Mouse (Mus musculus): ENCODE measurements around the gene Kcnn3. TPM values are rescaled to one million over a fixed set of nuclear protein-coding genes. Genes with fewer than 3 reads are reported as not detected.

Gene Kcnn3
- total RNA-seq, 2 experiments from 2014 or later = 19.5 to 20.7 TPM

DNA sequence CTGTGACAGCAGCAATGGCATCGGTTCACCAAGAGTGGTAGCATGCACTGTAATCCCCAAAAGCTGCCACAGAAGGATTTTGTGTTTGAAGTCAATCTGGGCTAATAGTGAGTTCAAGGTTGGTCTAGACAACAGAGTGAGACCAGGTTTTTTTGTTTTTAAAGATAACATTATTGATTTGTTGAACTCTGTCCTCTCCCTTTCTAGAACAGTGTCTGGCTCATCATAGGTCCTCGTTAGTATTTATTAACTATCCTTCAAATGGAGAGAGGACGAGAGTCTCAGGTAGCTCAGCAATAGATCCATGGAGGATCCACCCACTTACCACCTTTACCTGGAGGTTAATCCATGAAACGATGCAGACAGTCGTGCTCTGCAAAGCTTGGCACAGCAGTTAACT, 137.1 kb downstream of the Kcnn3 start:
- DNase-seq = no peak
- intact Hi-C loops (cut with DNase I) = no loop called here

DNA sequence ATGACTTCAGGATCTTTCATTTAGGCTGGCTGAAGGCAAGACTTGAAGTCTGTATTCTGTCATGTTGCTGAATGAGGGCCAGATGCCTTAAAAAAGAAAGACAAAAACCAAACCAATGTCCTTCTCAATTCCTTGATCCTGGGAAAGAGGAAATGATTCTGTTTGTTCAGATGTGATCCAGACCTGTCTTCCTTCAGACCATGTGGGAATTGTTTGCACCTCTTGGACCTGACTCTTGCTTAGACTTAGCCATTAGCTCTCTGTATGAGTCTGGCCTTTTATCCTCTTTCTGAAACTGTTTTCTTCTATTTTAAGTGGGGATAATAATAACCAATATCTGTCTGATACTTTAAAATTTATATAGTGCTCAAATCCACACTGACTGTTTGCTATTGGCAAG, 138.5 kb downstream of the Kcnn3 start:
- intact Hi-C loops (cut with DNase I) = no loop called here
- DNase-seq = no peak

DNA sequence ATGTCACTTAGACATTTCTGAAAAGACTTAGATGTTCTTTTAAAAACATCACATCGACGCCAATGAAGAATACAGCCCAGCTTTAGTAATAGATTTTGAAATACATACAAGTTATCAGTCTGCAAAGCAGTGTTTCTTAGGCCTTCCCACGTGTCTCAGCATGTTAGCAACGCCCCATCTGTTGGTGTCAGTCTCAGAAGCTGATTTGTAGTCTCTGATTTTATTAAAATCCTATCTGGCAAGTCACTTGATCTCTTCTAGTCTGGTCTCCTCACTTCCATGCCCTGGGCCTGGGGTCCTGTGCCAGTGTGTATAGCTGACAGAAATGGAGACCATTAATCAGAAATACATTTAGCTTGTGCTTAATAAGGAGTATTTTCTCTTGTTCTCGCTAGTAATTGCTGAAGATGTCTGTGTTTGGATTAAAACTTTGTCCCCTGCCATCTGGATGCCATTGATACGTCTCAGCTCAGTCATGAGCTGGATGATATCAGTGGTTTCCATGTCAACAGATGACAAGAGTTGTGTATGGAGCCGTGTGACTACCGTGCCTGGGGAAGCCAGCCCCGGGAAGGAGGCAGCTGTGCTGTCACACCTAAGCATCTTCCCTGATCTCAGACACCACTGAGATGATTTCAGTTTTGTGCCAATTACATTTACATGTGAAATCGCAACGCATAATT, 140.1 kb downstream of the Kcnn3 start:
- intact Hi-C loops (cut with DNase I) = no loop called here
- DNase-seq = no peak

DNA sequence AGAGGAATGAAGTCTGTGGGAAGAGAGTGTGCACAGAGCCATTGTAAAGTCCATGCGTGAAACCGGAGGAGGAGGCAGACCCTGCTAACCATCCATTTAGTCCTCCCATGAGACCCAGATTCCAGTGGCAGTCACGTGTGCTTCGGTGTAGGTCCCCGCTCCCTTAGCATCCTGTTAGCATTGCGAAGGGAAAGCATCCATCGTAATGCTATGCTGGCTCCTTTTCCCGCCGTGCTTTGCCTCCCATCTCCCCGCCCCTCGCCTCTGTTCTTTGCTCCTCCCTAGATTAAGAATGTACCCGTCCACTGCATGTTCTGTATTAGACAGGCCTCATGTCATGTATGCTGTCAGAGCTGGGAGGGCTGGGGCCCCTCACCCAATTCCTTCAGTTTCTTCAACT, 144.8 kb downstream of the Kcnn3 start:
- intact Hi-C loops (cut with DNase I) = no loop called here
- no peak for DNase-seq

DNA sequence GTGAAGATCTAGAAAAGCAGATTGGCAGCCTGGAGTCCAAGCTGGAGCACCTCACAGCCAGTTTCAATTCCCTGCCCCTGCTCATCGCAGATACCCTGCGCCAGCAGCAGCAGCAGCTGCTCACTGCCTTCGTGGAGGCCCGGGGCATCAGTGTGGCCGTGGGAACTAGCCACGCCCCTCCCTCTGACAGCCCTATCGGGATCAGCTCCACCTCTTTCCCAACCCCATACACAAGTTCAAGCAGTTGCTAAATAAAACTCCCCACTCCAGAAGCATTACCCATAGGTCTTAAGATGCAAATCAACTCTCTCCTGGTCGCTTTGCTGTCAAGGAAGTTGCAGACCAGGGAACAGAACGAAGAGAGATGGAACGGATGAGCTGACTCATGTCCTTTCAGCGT, 147.2 kb downstream of the Kcnn3 start:
- intact Hi-C loops (cut with DNase I) = no loop called here
- no peak for DNase-seq

DNA sequence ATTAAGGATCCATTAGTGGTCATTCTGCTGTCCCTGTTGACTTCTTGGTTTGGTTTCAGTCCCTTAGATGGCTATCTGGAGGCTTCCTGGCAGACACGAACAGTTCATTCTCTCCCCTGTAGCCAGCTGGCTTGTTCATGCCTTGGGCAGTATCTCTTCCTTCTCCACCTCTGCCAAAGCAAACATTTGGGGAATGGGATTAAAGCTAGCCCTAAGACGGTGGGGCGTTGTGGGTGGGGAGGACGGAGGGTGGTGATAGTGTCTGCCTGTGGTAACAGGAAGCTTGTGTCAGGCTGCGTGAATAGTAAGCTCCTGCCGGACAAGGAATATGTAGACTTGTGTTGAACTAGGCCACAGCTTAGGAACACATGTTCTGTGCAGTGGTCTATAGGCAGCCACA, 151.4 kb downstream of the Kcnn3 start:
- DNase-seq = peak; percentile 37
- intact Hi-C loops (cut with DNase I) = no loop called here

DNA sequence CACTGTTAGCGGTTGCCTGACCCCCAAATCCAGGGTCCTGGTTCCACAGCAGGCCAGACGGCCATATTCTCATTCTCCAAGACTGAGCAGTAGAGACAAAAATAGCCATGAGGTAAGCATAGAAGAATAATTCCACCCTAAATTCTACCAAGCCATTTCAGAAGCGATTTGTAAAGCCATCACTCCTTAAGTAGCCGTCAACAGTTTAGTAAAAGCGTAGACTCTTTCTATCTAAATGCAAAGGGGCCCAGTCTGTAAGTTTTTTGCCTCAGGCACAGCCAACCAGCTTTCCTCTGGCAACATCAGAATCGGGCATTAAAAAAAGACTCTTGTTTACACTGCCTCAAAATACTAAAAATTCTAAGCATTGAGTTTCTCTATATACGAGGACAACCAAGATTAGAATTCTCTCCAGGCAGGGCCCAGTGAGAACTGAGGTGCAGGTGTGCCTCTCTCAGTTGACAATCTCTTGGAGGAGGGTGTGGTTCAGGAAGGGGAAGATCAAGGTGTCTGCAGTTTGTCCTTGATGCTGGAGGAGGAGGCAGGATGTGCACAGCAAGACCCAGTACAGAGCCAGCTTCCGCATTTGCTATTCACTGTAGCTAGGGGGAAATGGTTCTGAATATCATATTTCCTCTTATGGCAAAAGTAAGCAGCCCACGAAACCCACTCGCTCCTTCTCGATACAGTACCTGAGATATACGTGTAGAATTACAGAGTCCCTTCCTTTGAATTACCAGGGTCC, 152.8 kb downstream of the Kcnn3 start:
- intact Hi-C loops (cut with DNase I) = no loop called here

DNA sequence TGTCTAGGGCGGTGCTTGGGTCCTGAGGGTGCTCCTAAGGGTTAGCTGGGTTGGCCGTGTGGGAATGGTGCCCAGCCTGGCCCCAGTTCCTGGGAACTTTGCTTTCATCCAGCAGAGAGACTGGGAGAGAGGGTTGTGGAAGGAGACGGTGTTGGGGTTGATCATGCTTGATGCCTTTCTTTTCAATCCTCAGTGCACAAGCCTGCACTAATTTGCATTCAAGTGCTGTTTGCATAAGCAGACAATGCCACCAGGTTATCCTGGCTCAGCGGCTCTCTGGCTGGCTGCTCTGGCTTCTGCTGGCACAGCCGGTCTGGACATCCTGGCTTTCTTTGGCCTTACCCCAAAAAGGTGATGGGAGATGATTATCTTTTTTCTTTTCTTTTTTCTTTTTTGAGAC, 157.7 kb downstream of the Kcnn3 start:
- intact Hi-C loops (cut with DNase I) = no loop called here
- DNase-seq = peak; percentile 21

More for the DNA sequence above, 152.8 kb downstream of the Kcnn3 start:
- DNase-seq = no peak

DNA sequence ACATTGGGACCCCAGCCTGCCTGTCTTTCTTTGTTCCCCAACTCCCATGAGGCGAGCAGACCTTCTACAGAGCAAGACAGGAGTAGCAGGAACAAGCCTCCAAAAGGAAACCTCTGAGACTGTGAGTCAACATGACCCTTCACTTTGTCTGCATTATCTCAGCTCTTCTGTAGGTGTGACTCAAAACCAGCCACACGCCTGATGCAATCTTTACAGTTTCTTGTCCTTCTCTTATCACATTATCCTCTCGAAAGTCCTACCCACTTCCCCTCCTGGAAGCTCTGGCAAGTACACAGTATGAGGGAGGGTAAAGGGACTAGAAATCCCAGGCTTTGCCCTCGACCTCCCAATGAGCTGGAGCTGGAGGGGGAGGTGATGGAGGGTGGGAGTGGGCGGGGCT, 166.1 kb downstream of the Kcnn3 start:
- DNase-seq = no peak
- intact Hi-C loops (cut with DNase I) = loop anchor here (2.0 kb wide), 1 partner anchor 165 kb away; the partner anchor contains the start of gene Kcnn3

DNA sequence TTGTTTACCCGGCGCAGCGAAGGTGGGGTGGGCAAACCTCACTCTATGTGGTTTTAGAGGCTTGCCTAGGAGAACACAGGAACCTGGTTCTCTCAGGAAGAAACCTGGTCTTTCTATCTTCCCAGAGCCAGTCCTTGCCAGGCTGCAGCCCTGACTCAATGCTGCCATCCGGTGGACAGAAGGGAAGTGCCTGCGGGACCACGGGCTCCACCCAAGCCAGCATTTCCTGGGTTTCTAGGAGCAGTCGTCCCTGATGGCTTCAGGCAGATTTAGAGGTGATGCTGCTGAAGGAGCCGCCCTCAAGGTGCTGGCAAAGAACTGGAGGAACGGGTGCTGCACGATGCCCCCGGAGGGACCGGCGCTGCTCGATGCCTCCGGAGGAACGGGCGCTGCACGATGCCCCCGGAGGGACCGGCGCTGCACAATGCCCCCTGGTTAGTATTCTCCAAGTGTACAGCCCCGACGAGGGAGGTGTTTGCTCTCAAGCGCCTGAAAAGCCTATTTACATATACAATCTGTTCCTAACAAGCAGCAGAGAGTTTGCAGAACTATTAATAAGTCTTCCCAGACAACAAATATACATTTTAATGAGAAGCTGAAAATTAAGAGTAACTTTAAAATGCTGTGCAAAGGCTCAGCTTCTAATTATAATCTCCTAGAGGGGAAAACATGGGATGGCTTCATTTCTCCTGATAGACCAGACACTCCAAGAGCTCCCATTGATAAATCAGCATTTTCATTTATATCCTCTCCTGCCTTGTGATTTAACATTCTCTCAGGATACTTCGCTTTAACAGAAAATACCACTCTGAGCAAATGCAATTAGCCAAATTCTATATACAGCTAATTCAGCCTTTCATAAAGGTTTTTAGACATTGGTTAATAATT, 169.0 kb downstream of the Kcnn3 start:
- peak; percentile 91 for DNase-seq
- intact Hi-C loops (cut with DNase I) = no loop called here

DNA sequence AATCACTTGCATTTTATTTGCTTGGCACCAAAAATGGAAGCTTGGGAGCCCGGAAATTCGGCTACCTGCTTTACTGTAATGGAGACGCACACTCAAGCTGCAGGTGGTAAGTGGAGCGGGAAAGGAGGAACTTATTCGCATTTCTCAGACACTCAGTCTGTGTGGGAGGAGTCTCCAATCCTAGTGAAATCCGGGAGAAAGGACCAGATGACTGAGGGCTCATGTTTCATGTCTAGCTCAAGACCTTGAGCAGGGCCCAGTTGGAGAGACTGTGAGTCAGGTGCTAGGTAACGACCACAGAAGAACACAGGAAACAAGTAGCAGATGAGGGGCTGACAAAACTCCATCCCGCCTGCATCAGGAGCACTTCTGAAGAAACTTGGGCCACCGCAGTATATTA, 171.8 kb downstream of the Kcnn3 start:
- DNase-seq = no peak
- intact Hi-C loops (cut with DNase I) = no loop called here

DNA sequence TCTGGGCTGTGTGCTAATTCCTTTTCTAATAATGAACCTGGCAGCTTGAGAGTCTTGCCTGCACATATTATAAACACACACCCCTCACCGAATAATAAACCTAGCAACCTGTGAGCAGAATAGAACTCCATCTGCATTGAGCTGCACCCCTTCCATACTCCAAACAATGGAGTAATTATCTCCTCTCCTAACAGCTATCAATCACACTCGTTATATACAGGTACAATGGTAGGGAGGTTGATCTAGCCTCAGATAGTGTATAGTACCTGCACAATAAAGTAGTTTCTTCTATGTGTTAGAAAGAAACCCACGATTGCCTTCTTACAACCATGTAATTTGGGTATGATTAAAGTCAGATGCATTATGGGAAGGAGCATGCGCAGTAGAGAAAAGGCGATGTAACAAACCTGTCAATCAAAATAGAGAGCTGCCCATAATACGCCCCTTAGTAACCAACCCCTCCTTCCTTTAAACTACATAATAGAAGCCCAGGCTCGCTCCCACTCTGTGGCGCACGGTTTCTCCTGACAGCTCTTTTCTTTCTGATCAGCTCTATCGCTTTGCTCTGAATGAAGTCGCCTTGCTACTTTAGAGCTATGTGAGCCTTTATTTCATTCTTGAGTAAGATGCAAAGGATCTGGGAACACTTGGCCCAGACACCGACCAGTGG, 176.3 kb downstream of the Kcnn3 start:
- DNase-seq = no peak
- intact Hi-C loops (cut with DNase I) = no loop called here

DNA sequence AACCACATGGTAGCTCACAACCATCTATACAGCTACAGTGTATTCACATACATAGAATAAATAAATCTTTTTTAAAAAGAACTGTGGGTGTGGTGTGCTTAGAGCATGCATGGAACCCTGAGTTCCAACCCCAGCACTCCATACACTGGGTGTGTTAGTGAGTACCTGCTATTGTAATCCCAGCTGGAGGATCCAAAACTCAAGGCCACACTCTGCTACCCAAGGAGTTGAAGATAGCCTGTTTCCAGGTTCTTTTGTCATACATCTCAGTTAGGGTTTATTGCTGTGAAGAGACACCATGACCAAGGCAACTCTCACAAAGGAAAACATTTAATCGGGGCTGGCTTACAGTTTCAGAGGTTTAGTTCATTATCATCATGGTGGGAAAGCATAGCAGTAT, 179.0 kb downstream of the Kcnn3 start:
- intact Hi-C loops (cut with DNase I) = no loop called here

DNA sequence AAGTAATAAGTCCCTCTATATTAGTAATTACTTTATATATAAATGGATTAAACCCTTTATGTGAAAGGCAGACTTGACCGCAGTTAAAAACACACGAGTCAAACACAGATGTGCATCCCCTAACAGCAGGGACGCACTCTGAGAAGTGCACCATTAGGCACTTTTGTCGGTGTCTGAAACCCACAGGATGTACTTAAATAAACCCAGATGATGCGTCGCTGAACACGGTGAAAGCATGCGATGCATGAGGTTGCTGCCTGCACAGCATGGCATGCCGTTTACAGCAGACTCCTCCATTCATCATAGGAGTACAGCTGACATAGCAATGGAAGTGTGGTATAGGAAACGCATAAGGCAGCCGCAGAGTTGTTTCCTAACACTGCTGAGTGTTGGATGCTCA, 180.5 kb downstream of the Kcnn3 start:
- DNase-seq = no peak
- intact Hi-C loops (cut with DNase I) = no loop called here

More for the DNA sequence above, 179.0 kb downstream of the Kcnn3 start:
- DNase-seq = no peak

DNA sequence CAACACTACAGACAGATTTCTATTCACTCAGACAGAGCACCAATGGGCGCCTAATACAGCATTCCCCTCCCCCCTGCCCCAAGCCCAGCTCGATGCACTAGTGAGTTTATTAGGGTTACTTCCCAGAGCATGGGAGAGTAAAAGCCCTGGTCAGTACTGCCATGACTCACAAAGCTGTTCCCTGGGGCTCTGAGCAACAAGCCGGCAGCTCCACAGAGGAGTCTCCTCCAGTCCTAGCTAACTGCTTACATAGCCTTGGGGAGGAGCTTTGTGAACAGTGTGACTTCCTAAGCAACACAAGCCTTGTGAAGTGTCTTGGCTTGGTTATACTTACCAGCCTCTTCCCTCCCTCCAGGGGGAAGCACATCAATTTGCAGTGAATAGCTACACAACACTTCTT, 183.6 kb downstream of the Kcnn3 start:
- intact Hi-C loops (cut with DNase I) = no loop called here
- DNase-seq = no peak

DNA sequence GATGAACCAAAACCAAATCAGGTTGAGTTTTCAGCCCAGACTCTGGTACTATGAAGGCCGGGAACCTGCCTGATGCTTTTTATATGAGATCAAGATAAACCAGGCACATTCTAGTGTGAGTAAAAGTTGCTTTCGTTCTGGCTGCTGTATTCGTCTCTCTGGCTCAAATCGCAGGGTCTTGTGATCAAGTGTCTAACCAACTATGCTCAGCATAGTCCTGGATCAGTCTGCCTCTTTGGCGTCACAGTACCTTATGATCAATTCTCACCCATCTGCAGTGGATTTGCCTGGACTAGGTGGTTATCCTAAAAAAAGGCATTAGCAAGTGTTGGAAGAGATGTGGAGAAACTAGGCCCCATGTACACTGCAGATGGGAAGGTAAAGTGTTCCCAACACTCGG, 184.1 kb downstream of the Kcnn3 start:
- intact Hi-C loops (cut with DNase I) = no loop called here
- DNase-seq = no peak

DNA sequence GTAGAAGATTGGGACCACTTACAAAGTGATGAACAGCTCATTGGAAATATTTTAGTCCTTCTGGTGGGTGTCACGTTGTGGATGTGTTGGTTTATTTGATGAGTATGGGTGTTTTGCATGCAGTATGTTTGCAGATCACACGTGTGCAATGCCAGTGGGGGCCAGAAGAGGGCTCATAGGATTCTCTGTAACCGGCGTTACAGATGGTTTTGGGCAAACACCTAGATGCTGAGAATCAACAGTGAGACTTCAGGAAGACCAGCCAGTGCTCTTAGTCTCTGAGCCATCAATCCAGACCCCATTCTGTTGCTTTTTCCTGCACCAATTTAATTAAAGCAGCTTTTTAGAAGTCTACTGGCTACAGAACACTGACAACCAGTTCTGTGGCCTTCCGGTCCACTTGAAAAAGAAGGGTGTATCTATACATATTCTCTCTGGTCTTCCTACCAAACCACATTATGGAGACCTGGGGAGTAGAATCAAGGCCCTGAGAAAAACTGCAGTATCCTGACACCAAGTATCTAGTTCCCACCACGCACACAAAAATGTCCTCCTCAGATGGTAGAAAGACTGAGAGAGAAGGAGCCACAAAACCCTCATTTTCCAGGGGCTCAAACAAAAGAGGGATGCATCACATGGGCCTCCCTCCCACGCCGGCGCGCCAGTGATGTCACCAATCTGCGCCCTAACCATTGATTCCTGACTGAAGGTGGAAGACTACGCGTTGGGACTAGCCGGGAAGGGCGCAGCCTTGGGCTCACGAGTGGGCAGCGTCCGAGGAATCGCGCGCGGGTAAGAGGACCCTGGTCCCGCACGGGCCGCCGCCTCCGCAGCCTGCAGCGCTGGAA, 194.6 kb downstream of the Kcnn3 start, which contains the start of gene Adar:
Gene Adar, plus strand, starts transcription at position 664 of the 848 bp plus-strand sequence.
- intact Hi-C loops (cut with DNase I) = no loop called here
- peak; percentile 90 for DNase-seq

DNA sequence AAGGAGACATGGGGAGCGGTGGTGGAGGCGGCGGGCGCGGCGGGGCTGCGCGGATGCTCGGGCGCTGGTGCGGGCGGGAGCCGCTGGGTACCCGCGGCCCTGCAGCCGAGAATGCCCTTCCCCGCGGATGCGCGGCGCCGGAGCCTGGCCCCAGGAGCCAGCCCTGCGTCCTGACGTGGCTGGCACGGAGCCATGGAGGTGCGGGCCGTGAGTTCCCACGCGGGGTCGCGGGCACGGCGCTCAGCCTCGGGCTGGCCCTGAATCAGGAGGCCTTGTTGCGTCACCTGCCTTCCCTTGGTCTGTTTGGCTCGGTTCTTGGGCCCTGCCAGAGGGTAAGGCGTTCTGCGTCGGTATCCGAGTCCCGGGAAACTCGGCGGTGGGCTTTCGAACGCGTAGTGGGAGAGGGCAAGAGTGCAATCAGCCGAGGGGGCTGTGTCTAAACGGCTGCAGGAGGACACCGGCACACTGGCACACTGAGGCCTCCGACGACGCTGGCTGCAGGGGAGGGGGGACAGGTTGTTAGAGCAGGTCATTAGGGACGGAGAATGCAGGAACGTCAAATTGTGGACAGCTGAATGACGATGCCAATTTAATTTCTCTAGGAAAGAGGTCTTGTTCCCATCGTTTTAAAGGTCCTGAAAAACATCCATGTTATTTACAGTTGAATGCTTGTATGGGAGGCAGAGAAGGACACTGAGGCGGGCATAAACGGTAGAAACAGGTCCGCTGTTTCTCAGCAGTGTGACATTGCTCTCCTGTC, 195.4 kb downstream of the Kcnn3 start:
- peak; percentile 56 for DNase-seq
- intact Hi-C loops (cut with DNase I) = no loop called here

DNA sequence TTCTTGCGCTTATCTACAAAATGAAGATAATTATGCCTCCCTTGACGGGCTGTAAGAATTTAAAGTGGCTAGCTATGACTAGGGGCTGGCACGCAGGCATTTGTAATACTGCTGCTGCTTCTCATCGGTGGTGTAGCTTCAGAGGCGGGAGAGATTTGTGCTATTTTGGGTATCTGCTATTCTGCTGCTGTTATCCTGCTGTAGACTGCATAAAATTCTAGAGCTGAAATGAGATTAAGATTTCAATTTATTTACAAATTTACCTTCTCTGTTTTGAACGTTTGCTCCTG, 195.9 kb downstream of the Kcnn3 start:
- DNase-seq = no peak
- intact Hi-C loops (cut with DNase I) = no loop called here
